Mouse (Mus musculus) intestine, embryonic 14.5 days (tissue): Measurements from ENCODE around the gene St6galnac5. TPM values are rescaled to one million over a fixed set of nuclear protein-coding genes. Genes with fewer than 3 reads are reported as not detected.

Experiments
- ATAC-seq: fragments of 200-750 bp; cut with Nextera tagmentation; replicated peaks from 2 replicates; pipeline ENCODE4 v1.8.0; 2017; ENCODE audit warnings: low read depth, moderate number of reproducible peaks, moderate TSS enrichment, moderate library complexity; ENCODE audit not compliant: low FRiP score, low TSS enrichment
- DNase-seq: peaks from one replicate; pipeline ENCODE4 v3.0.0-alpha.2; 2018; ENCODE audit warnings: low spot score
- H3K27ac ChIP-seq: fragments of 300-500 bp; sonication (generic); 2 replicates; pipeline ENCODE4 v1.5.1; 2014; ENCODE audit warnings: low read depth, mild to moderate bottlenecking, control low read depth
- H3K27me3 ChIP-seq: fragments of 300-500 bp; sonication (generic); replicated peaks from 2 replicates; pipeline ENCODE4 v1.6.1; 2014; ENCODE audit warnings: low read length, control low read depth; ENCODE audit not compliant: control insufficient read depth, insufficient read depth
- H3K36me3 ChIP-seq: fragments of 300-500 bp; sonication (generic); 2 replicates; pipeline ENCODE4 v1.6.1; 2014; ENCODE audit warnings: low read length, control low read depth; ENCODE audit not compliant: control insufficient read depth, insufficient read depth
- H3K4me1 ChIP-seq: fragments of 300-500 bp; sonication (generic); replicated peaks from 2 replicates; pipeline ENCODE4 v1.6.1; 2014; ENCODE audit warnings: low read length, control low read depth, mixed read lengths; ENCODE audit not compliant: control insufficient read depth, insufficient read depth
- H3K4me2 ChIP-seq: fragments of 300-500 bp; sonication (generic); 2 replicates; pipeline ENCODE4 v1.6.1; 2014; ENCODE audit warnings: low read length
- H3K4me3 ChIP-seq: fragments of 300-500 bp; sonication (generic); 2 replicates; pipeline ENCODE4 v1.5.1; 2014; ENCODE audit warnings: low read depth, low read length, control low read depth, mixed read lengths
- H3K9ac ChIP-seq: fragments of 300-500 bp; sonication (generic); 2 replicates; pipeline ENCODE4 v1.6.1; 2014; ENCODE audit warnings: mild to moderate bottlenecking, low read length
- H3K9me3 ChIP-seq: fragments of 300-500 bp; sonication (generic); 2 replicates; pipeline ENCODE4 v1.6.1; 2016; ENCODE audit warnings: low read length, control low read depth; ENCODE audit not compliant: control insufficient read depth
- WGBS: fragments of 180-500 bp; shearing (Covaris S2); extraction: QIAGEN DNeasy Blood & Tissue Kit; methylation state at CpG from one replicate; pipeline ENCODE4 v1.1.7; 2014; 5-methylcytosine and 5-hydroxymethylcytosine counted together
- polyA plus RNA-seq: library from polyadenylated mRNA; unstranded; fragments of >200 nt; fragmentation: Nextera tagmentation; extraction: Ambion mirVana; gene quantifications from 2 replicates; pipeline ENCODE4 v1.2.1, GENCODE M21; 2014

The St6galnac5 gene
- polyA plus RNA-seq, 1 experiment from 2014 or later: 0.60 TPM

DNA sequence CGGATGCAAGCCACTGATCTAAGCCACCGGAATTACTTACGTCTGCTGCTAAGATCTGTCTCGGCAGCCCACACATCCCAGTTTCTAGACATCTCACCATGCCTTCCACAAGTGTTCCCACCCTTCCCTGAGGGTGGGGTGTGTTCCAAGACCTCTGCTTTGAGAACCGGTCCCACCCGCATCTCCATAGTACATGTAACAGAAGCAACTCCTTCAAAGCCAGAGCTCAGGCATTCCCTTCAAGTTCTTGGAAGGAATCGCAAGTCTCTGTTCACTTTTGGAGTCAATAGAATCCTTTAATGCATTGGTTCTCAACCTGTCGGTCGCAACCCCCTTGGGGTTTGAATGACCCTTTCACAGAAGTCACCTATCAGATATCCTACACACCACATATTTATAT is 83.1 kb downstream of the St6galnac5 start:
- DNase-seq: no peak
- H3K4me2 ChIP-seq: no peak overlapping the region
- no peak overlapping the region for H3K4me3 ChIP-seq
- no peak for ATAC-seq
- WGBS: 96% methylated on average over 9 of the region's 9 CpGs
- H3K27me3 ChIP-seq: no peaks in the 10 kb centered on the region
- no peaks in the 10 kb centered on the region for H3K36me3 ChIP-seq
- no peaks in the 10 kb centered on the region for H3K9me3 ChIP-seq
- H3K9ac ChIP-seq: no peak overlapping the region
- no peak overlapping the region for H3K27ac ChIP-seq
- peaks cover 3% of the 10 kb centered on the region; the same call in 1 of the 2 replicates for H3K4me1 ChIP-seq

DNA sequence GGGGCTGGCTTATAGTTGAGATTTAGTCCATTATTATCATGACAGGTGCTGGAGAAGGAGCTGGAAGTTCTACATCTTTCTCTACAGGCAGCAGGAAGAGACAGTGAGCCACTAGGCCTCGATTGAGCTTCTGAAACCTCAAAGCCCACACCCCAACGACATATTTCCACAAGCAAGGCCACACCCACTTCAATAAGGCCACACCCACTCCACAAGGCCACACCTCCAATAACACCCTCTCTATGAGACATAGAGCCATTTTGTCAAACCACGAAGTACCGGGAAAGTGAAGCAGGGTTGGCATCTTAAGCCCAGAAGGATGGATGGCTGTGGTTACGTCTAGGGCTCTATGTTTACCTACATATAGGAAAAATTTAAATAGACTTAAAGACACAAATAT is 84.8 kb downstream of the St6galnac5 start:
- no peak overlapping the region for H3K4me2 ChIP-seq
- H3K27ac ChIP-seq: no peak overlapping the region
- peaks cover 3% of the 10 kb centered on the region; the same call in 1 of the 2 replicates for H3K4me1 ChIP-seq
- no peak overlapping the region for H3K4me3 ChIP-seq
- H3K9ac ChIP-seq: no peak overlapping the region
- DNase-seq: no peak
- H3K36me3 ChIP-seq: no peaks in the 10 kb centered on the region
- H3K9me3 ChIP-seq: no peaks in the 10 kb centered on the region
- no peaks in the 10 kb centered on the region for H3K27me3 ChIP-seq
- no peak for ATAC-seq
- 82% methylated on average over 5 of the region's 5 CpGs for WGBS

DNA sequence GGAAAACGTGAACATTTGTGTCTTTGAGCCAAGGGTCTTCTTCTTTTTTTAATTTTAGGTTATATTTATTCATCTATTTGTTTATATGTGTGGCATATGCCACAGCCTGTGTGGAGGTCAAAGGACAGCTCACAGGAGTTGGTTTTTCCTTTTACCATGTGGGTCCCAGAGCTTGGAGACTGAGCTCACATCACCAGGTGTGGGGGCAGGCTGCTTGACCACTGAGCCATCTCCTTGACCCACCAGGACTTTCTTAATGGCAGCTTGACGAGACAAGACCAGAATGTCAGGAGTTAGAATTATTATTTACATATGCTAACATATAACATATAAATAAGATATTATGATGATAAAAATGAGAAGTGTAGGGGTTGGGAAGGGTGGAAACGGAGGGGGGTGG is 85.9 kb downstream of the St6galnac5 start:
- ATAC-seq: no peak
- no peak overlapping the region for H3K9ac ChIP-seq
- no peaks in the 10 kb centered on the region for H3K27me3 ChIP-seq
- H3K4me2 ChIP-seq: no peak overlapping the region
- H3K36me3 ChIP-seq: no peaks in the 10 kb centered on the region
- H3K4me1 ChIP-seq: peaks cover 3% of the 10 kb centered on the region; the same call in 1 of the 2 replicates
- no peaks in the 10 kb centered on the region for H3K9me3 ChIP-seq
- H3K27ac ChIP-seq: no peak overlapping the region
- WGBS: 76% methylated on average over 3 of the region's 3 CpGs
- H3K4me3 ChIP-seq: no peak overlapping the region
- no peak for DNase-seq

DNA sequence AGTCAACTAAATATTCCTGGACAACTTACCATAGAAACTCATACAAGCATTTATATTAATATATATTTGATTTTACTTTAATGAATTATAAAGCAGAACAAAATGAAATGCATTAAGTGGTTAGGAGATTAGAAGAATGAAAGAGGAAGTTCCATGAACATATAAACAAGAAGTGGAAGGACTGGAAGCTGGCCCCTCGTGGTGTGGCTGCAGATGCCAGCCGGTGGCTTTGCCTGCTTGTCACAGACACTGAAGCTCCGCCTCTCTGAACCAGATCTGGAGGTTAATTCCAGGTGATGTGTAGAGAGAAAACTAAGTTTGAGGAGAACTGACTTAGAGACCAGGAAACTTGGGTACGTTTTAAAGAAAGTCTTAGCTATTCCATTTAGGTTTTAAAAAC is 87.1 kb downstream of the St6galnac5 start:
- H3K36me3 ChIP-seq: no peaks in the 10 kb centered on the region
- H3K9me3 ChIP-seq: no peaks in the 10 kb centered on the region
- 56% methylated on average over 4 of the region's 4 CpGs for WGBS
- DNase-seq: no peak
- H3K4me1 ChIP-seq: peaks cover 3% of the 10 kb centered on the region; the same call in 1 of the 2 replicates
- no peak for ATAC-seq
- no peak overlapping the region for H3K27ac ChIP-seq
- H3K27me3 ChIP-seq: no peaks in the 10 kb centered on the region
- no peak overlapping the region for H3K4me3 ChIP-seq
- H3K9ac ChIP-seq: no peak overlapping the region
- no peak overlapping the region for H3K4me2 ChIP-seq

DNA sequence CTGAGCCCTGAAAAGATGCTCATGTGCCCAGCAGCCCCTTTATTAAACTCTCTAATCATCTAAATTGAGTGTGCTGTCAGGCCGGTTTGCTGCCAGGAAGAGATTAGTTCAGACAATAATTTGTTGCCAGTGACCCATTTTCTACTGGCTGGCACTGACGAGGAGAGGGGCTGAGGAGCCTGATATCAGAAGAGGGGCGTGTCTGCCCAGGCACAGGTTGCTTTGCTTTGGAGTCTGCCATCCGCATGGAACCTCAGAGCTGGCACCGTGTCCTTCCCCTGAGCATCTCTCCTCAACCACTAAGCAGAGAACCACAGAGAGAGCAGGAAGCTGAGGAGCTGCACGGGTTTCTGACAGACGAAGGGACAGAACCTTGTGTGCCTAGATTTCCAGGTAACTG is 93.9 kb downstream of the St6galnac5 start:
- DNase-seq (no peak), ATAC-seq (no peak)
- Histone ChIP-seq H3K27ac (no peak overlapping the region), H3K9me3 (no peaks in the 10 kb centered on the region), H3K27me3 (no peaks in the 10 kb centered on the region), H3K4me1 (no peaks in the 10 kb centered on the region), H3K4me3 (no peak overlapping the region), H3K4me2 (no peak overlapping the region), H3K36me3 (no peaks in the 10 kb centered on the region), H3K9ac (no peak overlapping the region)
- 71% methylated on average over 7 of the region's 7 CpGs for WGBS

DNA sequence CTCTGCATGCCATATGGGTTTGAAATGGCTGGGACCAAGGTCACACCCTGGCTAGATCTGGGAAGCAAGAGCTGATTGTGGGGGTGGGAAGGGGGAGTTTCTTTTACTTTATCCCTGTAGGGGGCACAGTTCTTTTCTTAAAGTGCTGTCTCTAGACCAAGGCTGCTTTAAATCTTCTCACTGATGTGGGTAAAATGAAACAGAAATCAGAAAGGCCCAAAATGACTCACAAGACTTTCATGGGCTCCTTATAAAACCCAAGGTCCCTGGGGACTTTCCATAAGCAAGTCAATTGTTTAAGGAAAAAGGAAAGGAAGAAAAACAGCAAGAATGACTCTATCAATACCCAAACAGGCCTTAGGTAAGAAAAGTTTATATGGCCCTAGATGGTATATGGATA is 95.3 kb downstream of the St6galnac5 start:
- H3K9ac ChIP-seq: no peak overlapping the region
- no peak overlapping the region for H3K4me3 ChIP-seq
- no peak overlapping the region for H3K27ac ChIP-seq
- H3K4me1 ChIP-seq: peaks cover under 1% of the 10 kb centered on the region
- DNase-seq (no peak), ATAC-seq (no peak)
- no peak overlapping the region for H3K4me2 ChIP-seq
- no peaks in the 10 kb centered on the region for H3K27me3 ChIP-seq
- no peaks in the 10 kb centered on the region for H3K9me3 ChIP-seq
- H3K36me3 ChIP-seq: no peaks in the 10 kb centered on the region

DNA sequence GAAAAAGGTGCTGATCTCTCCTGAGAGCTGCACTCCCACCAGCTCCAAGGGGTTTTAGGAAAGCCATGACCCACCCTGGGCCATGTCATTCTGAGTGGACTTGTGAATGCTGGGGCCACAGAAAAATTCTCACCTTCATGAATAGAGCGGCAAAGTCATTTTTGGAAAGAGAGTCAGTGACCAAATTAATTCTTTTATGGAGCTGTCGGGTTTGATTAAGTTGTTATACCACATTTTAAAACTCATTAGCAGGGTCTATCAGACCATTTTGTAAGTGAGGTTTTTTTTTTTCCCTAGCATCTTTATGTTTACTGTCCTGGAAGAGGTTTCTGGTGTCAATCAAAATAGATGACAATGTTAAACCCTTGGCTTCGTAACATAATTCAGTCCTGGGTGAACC is 98.5 kb downstream of the St6galnac5 start:
- 90% methylated on average over 3 of the region's 3 CpGs for WGBS
- Histone ChIP-seq H3K4me3 (no peak overlapping the region), H3K9me3 (no peaks in the 10 kb centered on the region), H3K4me1 (peaks cover 10% of the 10 kb centered on the region), H3K27ac (no peak overlapping the region), H3K4me2 (no peak overlapping the region), H3K9ac (no peak overlapping the region), H3K36me3 (no peaks in the 10 kb centered on the region), H3K27me3 (no peaks in the 10 kb centered on the region)
- no peak for ATAC-seq
- no peak for DNase-seq

DNA sequence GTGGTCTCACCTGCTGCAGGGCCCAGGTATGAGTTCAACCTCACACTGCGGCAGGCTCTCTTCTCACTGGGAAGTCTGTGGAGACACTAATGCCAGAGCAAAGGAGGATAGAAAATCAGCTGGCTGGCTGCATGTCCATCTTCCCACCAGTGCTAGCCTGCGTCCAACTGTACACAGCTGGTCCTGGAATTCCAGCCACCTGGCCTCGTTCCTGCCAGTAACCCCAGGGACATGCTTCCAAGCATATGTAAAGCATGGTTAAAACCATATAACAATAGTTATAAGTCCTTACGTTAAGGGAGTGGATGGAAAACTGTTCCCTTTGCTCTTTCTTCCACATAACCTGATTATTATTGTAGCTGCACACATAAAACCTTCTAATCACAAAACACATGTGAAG is 100.3 kb downstream of the St6galnac5 start:
- Histone ChIP-seq H3K27me3 (no peaks in the 10 kb centered on the region), H3K4me3 (no peak overlapping the region), H3K9me3 (no peaks in the 10 kb centered on the region), H3K4me1 (peaks cover 10% of the 10 kb centered on the region), H3K36me3 (no peaks in the 10 kb centered on the region), H3K9ac (no peak overlapping the region), H3K4me2 (no peak overlapping the region), H3K27ac (no peak overlapping the region)
- DNase-seq (no peak), ATAC-seq (no peak)
- 64% methylated on average over 4 of the region's 4 CpGs for WGBS

DNA sequence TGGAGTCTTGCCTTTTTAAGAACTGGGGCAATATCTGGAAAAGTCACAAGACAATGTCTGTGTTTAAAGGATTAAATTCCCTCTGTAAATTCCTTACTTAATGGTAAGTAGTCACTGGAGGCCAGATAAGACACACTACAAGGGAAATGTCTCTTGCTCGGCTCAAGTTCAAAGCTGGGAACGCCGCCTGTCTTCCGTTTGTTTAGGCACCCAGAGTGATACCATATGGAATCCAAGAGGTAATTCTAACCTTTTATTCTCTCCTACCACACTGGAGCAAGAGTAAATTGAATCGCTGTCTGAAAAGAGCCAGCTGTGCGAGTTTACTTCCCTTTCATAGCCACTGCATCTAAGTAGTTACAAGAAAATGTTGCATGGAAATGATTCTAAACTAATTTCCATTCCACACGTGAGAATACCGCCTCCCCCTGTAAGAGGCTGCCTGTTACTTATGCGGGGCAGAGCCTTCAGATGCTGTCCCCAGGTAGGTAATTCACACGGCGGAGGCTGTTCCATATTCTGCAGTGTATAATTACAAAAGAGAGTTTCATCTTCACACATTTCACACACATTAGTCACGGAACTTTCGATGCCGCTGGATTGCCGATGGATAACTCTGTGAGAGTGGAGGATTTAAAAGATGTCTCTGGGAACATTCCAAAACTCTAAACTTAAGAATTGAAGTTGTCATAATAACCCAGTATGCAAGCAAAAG is 101.8 kb downstream of the St6galnac5 start:
- 0 out of 2 replicates have a peak overlapping the region, but pooled peaks have one; percentile 6 for H3K9ac ChIP-seq
- ATAC-seq (0 out of 2 replicates have a peak, but pooled peaks have one; percentile 40), DNase-seq (no peak)
- no peak overlapping the region for H3K4me3 ChIP-seq
- no peaks in the 10 kb centered on the region for H3K36me3 ChIP-seq
- H3K27me3 ChIP-seq: no peaks in the 10 kb centered on the region
- H3K4me1 ChIP-seq: peaks cover 10% of the 10 kb centered on the region
- H3K4me2 ChIP-seq: peak overlapping the region; percentile 26; the same call in 1 of the 2 replicates
- H3K27ac ChIP-seq: no peak overlapping the region; the same call in 1 of the 2 replicates
- H3K9me3 ChIP-seq: no peaks in the 10 kb centered on the region
- WGBS: 26% methylated on average over 15 of the region's 15 CpGs
